Mouse (Mus musculus): ENCODE measurements at regions not wholly inside any gene's neighbourhood (a gene's known extent, or its start where the extent isn't known, plus 50 kb on each side); places are given as distances from the start of the nearest gene placed in this dataset.

GRCm38 (mm10) chr17:63575316-63576007 lies 75.6 kb upstream of the Fbxl17 start:
- DNase-seq (ENCODE audit: low read depth, low spot score) = peak; percentile 32

GRCm38 (mm10) chr17:63582870-63583269 lies 83.1 kb upstream of the Fbxl17 start:
- no peak for DNase-seq (ENCODE audit: low read depth, low spot score)

GRCm38 (mm10) chr17:63607021-63607751 lies 107.4 kb upstream of the Fbxl17 start:
- DNase-seq (ENCODE audit: low read depth, low spot score) = no peak

- no peak for DNase-seq (ENCODE audit: low read depth, low spot score)
Observed at GRCm38 (mm10) chr17:63622726-63623125, 122.9 kb upstream of the Fbxl17 start.

- no peak for DNase-seq (ENCODE audit: low read depth, low spot score)
Observed at GRCm38 (mm10) chr17:63637598-63637997, 137.8 kb upstream of the Fbxl17 start.

- DNase-seq (ENCODE audit: low read depth, low spot score) = no peak
Observed at GRCm38 (mm10) chr17:63644390-63644789, 144.6 kb upstream of the Fbxl17 start.

GRCm38 (mm10) chr17:63657687-63658086 lies 157.9 kb upstream of the Fbxl17 start:
- DNase-seq (ENCODE audit: low read depth, low spot score) = no peak

GRCm38 (mm10) chr17:63660841-63661481 lies 161.1 kb upstream of the Fbxl17 start:
- DNase-seq (ENCODE audit: low read depth, low spot score) = no peak

- no peak for DNase-seq (ENCODE audit: low read depth, low spot score)
Observed at GRCm38 (mm10) chr17:63661584-63661983, 161.8 kb upstream of the Fbxl17 start.

GRCm38 (mm10) chr17:63662251-63662650 lies 162.4 kb upstream of the Fbxl17 start:
- DNase-seq (ENCODE audit: low read depth, low spot score) = no peak

- DNase-seq (ENCODE audit: low read depth, low spot score) = no peak
Observed at GRCm38 (mm10) chr17:63676791-63677190, 177.0 kb upstream of the Fbxl17 start.

GRCm38 (mm10) chr17:63677996-63678657 lies 178.3 kb upstream of the Fbxl17 start:
- DNase-seq (ENCODE audit: low read depth, low spot score) = no peak

GRCm38 (mm10) chr17:63680479-63680878 lies 180.7 kb upstream of the Fbxl17 start:
- DNase-seq (ENCODE audit: low read depth, low spot score) = no peak

GRCm38 (mm10) chr17:63683345-63683744 lies 179.5 kb upstream of the Fer start:
- no peak for DNase-seq (ENCODE audit: low read depth, low spot score)

- DNase-seq (ENCODE audit: low read depth, low spot score) = no peak
Observed at GRCm38 (mm10) chr17:63684026-63684425, 178.8 kb upstream of the Fer start.

GRCm38 (mm10) chr17:63685956-63686355 lies 176.9 kb upstream of the Fer start:
- no peak for DNase-seq (ENCODE audit: low read depth, low spot score)

- no peak for DNase-seq (ENCODE audit: low read depth, low spot score)
Observed at GRCm38 (mm10) chr17:63686361-63686760, 176.5 kb upstream of the Fer start.

GRCm38 (mm10) chr17:63689291-63689690 lies 173.6 kb upstream of the Fer start:
- DNase-seq (ENCODE audit: low read depth, low spot score) = no peak

- no peak for DNase-seq (ENCODE audit: low read depth, low spot score)
Observed at GRCm38 (mm10) chr17:63690829-63691689, 171.8 kb upstream of the Fer start.

GRCm38 (mm10) chr17:63691690-63691968 lies 171.2 kb upstream of the Fer start:
- DNase-seq (ENCODE audit: low read depth, low spot score) = no peak

- no peak for DNase-seq (ENCODE audit: low read depth, low spot score)
Observed at GRCm38 (mm10) chr17:63693274-63693673, 169.6 kb upstream of the Fer start.

All from retina, adult 2 months (tissue).